Mouse (Mus musculus): ENCODE results near the gene Kif1c. TPM values are rescaled to one million over a fixed set of nuclear protein-coding genes. Genes with fewer than 3 reads are reported as not detected.

Kif1c gene
- total RNA-seq, 2 experiments from 2014 or later = 451 to 452 TPM

GRCm38 (mm10) chr11:70663957-70664356, 36.4 kb upstream of the Kif1c start:
- DNase-seq (ENCODE audit: low spot score) = no peak
- intact Hi-C loops (cut with DNase I) = no loop called here

- no peak for DNase-seq (ENCODE audit: low spot score)
- intact Hi-C loops (cut with DNase I) = no loop called here
These were observed 35.6 kb upstream of the Kif1c start for GRCm38 (mm10) chr11:70664741-70665140.

- DNase-seq (ENCODE audit: low spot score) = no peak
- intact Hi-C loops (cut with DNase I) = no loop called here
These were observed 33.7 kb upstream of the Kif1c start for GRCm38 (mm10) chr11:70666687-70667086.

GRCm38 (mm10) chr11:70667271-70668150, 32.8 kb upstream of the Kif1c start:
- no peak for DNase-seq (ENCODE audit: low spot score)
- intact Hi-C loops (cut with DNase I) = loop anchor here (2.0 kb wide), 1 partner anchor 13 kb away; the partner anchor contains the start of gene Pfn1

- DNase-seq (ENCODE audit: low spot score) = no peak
- intact Hi-C loops (cut with DNase I) = loop anchor here (2.0 kb wide), 1 partner anchor 14 kb away; the partner anchor contains the start of gene Pfn1
These were observed 32.0 kb upstream of the Kif1c start for GRCm38 (mm10) chr11:70668335-70668770.

- intact Hi-C loops (cut with DNase I) = loop anchor here (2.0 kb wide), 1 partner anchor 14 kb away; the partner anchor contains the start of gene Pfn1
- DNase-seq (ENCODE audit: low spot score) = peak; percentile 98
These were observed 31.4 kb upstream of the Kif1c start, which contains the start of gene Spag7 for GRCm38 (mm10) chr11:70668771-70669505. Gene Spag7, minus strand, starts transcription at chr11:70669416.

- intact Hi-C loops (cut with DNase I) = loop anchor here (2.0 kb wide), 1 partner anchor 15 kb away; the partner anchor contains the start of gene Pfn1
- peak; percentile 66 for DNase-seq (ENCODE audit: low spot score)
These were observed 30.6 kb upstream of the Kif1c start for GRCm38 (mm10) chr11:70669582-70670345.

GRCm38 (mm10) chr11:70670483-70670882, 29.9 kb upstream of the Kif1c start:
- no peak for DNase-seq (ENCODE audit: low spot score)
- intact Hi-C loops (cut with DNase I) = no loop called here

GRCm38 (mm10) chr11:70671333-70672047, 28.9 kb upstream of the Kif1c start:
- no peak for DNase-seq (ENCODE audit: low spot score)
- intact Hi-C loops (cut with DNase I) = no loop called here

GRCm38 (mm10) chr11:70674014-70674413, 26.3 kb upstream of the Kif1c start:
- no peak for DNase-seq (ENCODE audit: low spot score)
- intact Hi-C loops (cut with DNase I) = no loop called here

- no peak for DNase-seq (ENCODE audit: low spot score)
- intact Hi-C loops (cut with DNase I) = no loop called here
These were observed 25.8 kb upstream of the Kif1c start for GRCm38 (mm10) chr11:70674501-70674900.

- intact Hi-C loops (cut with DNase I) = no loop called here
- DNase-seq (ENCODE audit: low spot score) = no peak
These were observed 22.3 kb upstream of the Kif1c start for GRCm38 (mm10) chr11:70678092-70678491.

GRCm38 (mm10) chr11:70678576-70678975, 21.8 kb upstream of the Kif1c start:
- intact Hi-C loops (cut with DNase I) = no loop called here
- DNase-seq (ENCODE audit: low spot score) = no peak

GRCm38 (mm10) chr11:70679361-70679760, 21.0 kb upstream of the Kif1c start:
- DNase-seq (ENCODE audit: low spot score) = no peak
- intact Hi-C loops (cut with DNase I) = no loop called here

GRCm38 (mm10) chr11:70679894-70680293, 20.5 kb upstream of the Kif1c start:
- no peak for DNase-seq (ENCODE audit: low spot score)
- intact Hi-C loops (cut with DNase I) = no loop called here

GRCm38 (mm10) chr11:70681170-70681569, 19.2 kb upstream of the Kif1c start:
- DNase-seq (ENCODE audit: low spot score) = no peak
- intact Hi-C loops (cut with DNase I) = no loop called here

- intact Hi-C loops (cut with DNase I) = loop anchor here (1.0 kb wide), 1 partner anchor 37 kb away; no protein-coding TSS in a partner anchor
- DNase-seq (ENCODE audit: low spot score) = no peak
These were observed 18.3 kb upstream of the Kif1c start for GRCm38 (mm10) chr11:70681897-70682581.

- no peak for DNase-seq (ENCODE audit: low spot score)
- intact Hi-C loops (cut with DNase I) = no loop called here
These were observed 16.7 kb upstream of the Kif1c start for GRCm38 (mm10) chr11:70683640-70684039.
